Mouse (Mus musculus): ENCODE results near the gene Elmo1.

GRCm38 (mm10) chr13:20398311-20398710 lies 307.9 kb downstream of the Elmo1 start:
- no peak for TF ChIP-seq CTCF (IDR thresholded peaks at IDR 0.05 in 2 of 3, conservative IDR thresholded peaks at IDR 0.05 in 1 of 3; ENCODE audit: control insufficient read depth in 1 of 3, insufficient read depth in 1 of 3, low read depth in 2 of 3, low read length in 3 of 3, poor library complexity in 1 of 3, severe bottlenecking in 1 of 3)
- TF ChIP-seq ETS1 (IDR thresholded peaks at IDR 0.05; ENCODE audit: low read depth, low read length): no peak
- TF ChIP-seq E2F4 (IDR thresholded peaks at IDR 0.05; ENCODE audit: borderline replicate concordance, low read depth, low read length): no peak
- no peak for TF ChIP-seq NELFE (IDR thresholded peaks at IDR 0.05; ENCODE audit: low read depth, low read length)
- no peak for TF ChIP-seq MXI1 (IDR thresholded peaks at IDR 0.05; ENCODE audit: low read depth, low read length)
- no peak for TF ChIP-seq MAX (IDR thresholded peaks at IDR 0.05; ENCODE audit: low read length)
- no peak for TF ChIP-seq POLR2AphosphoS5 (IDR thresholded peaks at IDR 0.05; ENCODE audit: borderline replicate concordance, low read depth, low read length)
- TF ChIP-seq MAFK (IDR thresholded peaks at IDR 0.05; ENCODE audit: borderline replicate concordance, low read depth, low read length): no peak
- no peak for TF ChIP-seq MYC (IDR thresholded peaks at IDR 0.05; ENCODE audit: low read depth, low read length)
- TF ChIP-seq BHLHE40 (IDR thresholded peaks at IDR 0.05; ENCODE audit: borderline replicate concordance, low read depth, low read length): no peak
- TF ChIP-seq KAT2A (conservative IDR thresholded peaks at IDR 0.05; ENCODE audit: low read depth, low read length): no peak
- TF ChIP-seq NRF1 (IDR thresholded peaks at IDR 0.05; ENCODE audit: insufficient read depth, low read depth, low read length, poor library complexity, severe bottlenecking): no peak
